Mouse (Mus musculus): ENCODE measurements around the gene Proca1. TPM values are rescaled to one million over a fixed set of nuclear protein-coding genes. Genes with fewer than 3 reads are reported as not detected.

Gene Proca1
- polyA plus RNA-seq, 1 experiment from 2014 or later, result 2.3 TPM

GRCm38 (mm10) chr11:78188331-78189233, 4.6 kb upstream of the Proca1 start, which contains the start of gene Rab34:
Gene Rab34 (plus strand): TSS chr11:78188430.
- Histone ChIP-seq H3K4me2 (replicated peaks) (peak within 1 kb of the TSS; percentile 67), H3K9ac (replicated peaks) (peak within 1 kb of the TSS; percentile 84), H3K27me3 (no peaks in the 10 kb centered on the region), H3K4me1 (peaks cover 16% of the 10 kb centered on the region), H3K27ac (replicated peaks) (peak within 1 kb of the TSS; percentile 92), H3K36me3 (peaks cover 24% of the 10 kb centered on the region), H3K9me3 (no peaks in the 10 kb centered on the region), H3K4me3 (peak within 1 kb of the TSS; percentile 71)
- ATAC-seq (ENCODE audit: low FRiP score, low read depth), result peak; percentile 81
- WGBS, result under 1% methylated on average over 71 of the region's 80 CpGs

- peak overlapping the region; percentile 71 for H3K4me3 ChIP-seq
- peak overlapping the region; percentile 67 for H3K4me2 ChIP-seq (replicated peaks)
- peak overlapping the region; percentile 92 for H3K27ac ChIP-seq (replicated peaks)
- peaks cover 19% of the 10 kb centered on the region for H3K4me1 ChIP-seq
- no peaks in the 10 kb centered on the region for H3K9me3 ChIP-seq
- ATAC-seq (ENCODE audit: low FRiP score, low read depth), result peak; percentile 87
- no peaks in the 10 kb centered on the region for H3K27me3 ChIP-seq
- under 1% methylated on average over 42 of the region's 42 CpGs for WGBS
- peaks cover 24% of the 10 kb centered on the region for H3K36me3 ChIP-seq
- peak overlapping the region; percentile 84 for H3K9ac ChIP-seq (replicated peaks)
Measured at GRCm38 (mm10) chr11:78189234-78190040, 3.8 kb upstream of the Proca1 start.

- peak overlapping the region; percentile 71 for H3K4me3 ChIP-seq
Measured at GRCm38 (mm10) chr11:78190041-78190440, 3.2 kb upstream of the Proca1 start.

GRCm38 (mm10) chr11:78194411-78195100, 1.4 kb downstream of the Proca1 start:
- no peaks in the 10 kb centered on the region for H3K9me3 ChIP-seq
- peak overlapping the region; percentile 37 for H3K4me3 ChIP-seq
- peak overlapping the region; percentile 16; the same call in 1 of the 2 replicates for H3K9ac ChIP-seq (replicated peaks)
- H3K4me1 ChIP-seq, result peaks cover 21% of the 10 kb centered on the region
- peak; percentile 48 for ATAC-seq (ENCODE audit: low FRiP score, low read depth)
- peak overlapping the region; percentile 53 for H3K4me2 ChIP-seq (replicated peaks)
- H3K27ac ChIP-seq (replicated peaks), result no peak overlapping the region
- WGBS, result 2% methylated on average over 30 of the region's 30 CpGs
- H3K27me3 ChIP-seq, result no peaks in the 10 kb centered on the region
- H3K36me3 ChIP-seq, result peaks cover 24% of the 10 kb centered on the region

More at GRCm38 (mm10) chr11:78190041-78190440, 3.2 kb upstream of the Proca1 start:
- no peak for ATAC-seq (ENCODE audit: low FRiP score, low read depth)
- peak overlapping the region; percentile 67 for H3K4me2 ChIP-seq (replicated peaks)
- WGBS, result 73% methylated on average over 6 of the region's 6 CpGs
- no peaks in the 10 kb centered on the region for H3K27me3 ChIP-seq
- peaks cover 24% of the 10 kb centered on the region for H3K36me3 ChIP-seq
- H3K27ac ChIP-seq (replicated peaks), result peak overlapping the region; percentile 92
- peaks cover 25% of the 10 kb centered on the region for H3K4me1 ChIP-seq
- no peaks in the 10 kb centered on the region for H3K9me3 ChIP-seq
- 0 out of 2 replicates have a peak overlapping the region, but pooled peaks have one; percentile 84 for H3K9ac ChIP-seq (replicated peaks)

GRCm38 (mm10) chr11:78195101-78195863, 2.1 kb downstream of the Proca1 start:
- Histone ChIP-seq H3K9me3 (no peaks in the 10 kb centered on the region), H3K36me3 (peaks cover 24% of the 10 kb centered on the region), H3K9ac (replicated peaks) (no peak overlapping the region), H3K4me1 (peaks cover 13% of the 10 kb centered on the region), H3K27ac (replicated peaks) (no peak overlapping the region), H3K4me3 (peak overlapping the region; percentile 37), H3K4me2 (replicated peaks) (peak overlapping the region; percentile 53), H3K27me3 (no peaks in the 10 kb centered on the region)
- no peak for ATAC-seq (ENCODE audit: low FRiP score, low read depth)
- WGBS, result 66% methylated on average over 23 of the region's 23 CpGs

GRCm38 (mm10) chr11:78202372-78202771, 9.2 kb downstream of the Proca1 start:
- Histone ChIP-seq H3K9me3 (no peaks in the 10 kb centered on the region), H3K9ac (replicated peaks) (no peak overlapping the region), H3K4me1 (no peaks in the 10 kb centered on the region; the same call in 1 of the 2 replicates), H3K36me3 (peaks cover 26% of the 10 kb centered on the region), H3K27me3 (no peaks in the 10 kb centered on the region), H3K4me2 (replicated peaks) (no peak overlapping the region), H3K4me3 (no peak overlapping the region), H3K27ac (replicated peaks) (no peak overlapping the region)
- 94% methylated on average over 3 of the region's 3 CpGs for WGBS
- no peak for ATAC-seq (ENCODE audit: low FRiP score, low read depth)

- ATAC-seq (ENCODE audit: low FRiP score, low read depth), result no peak
- H3K4me2 ChIP-seq (replicated peaks), result no peak overlapping the region
- no peak overlapping the region for H3K9ac ChIP-seq (replicated peaks)
- H3K27me3 ChIP-seq, result no peaks in the 10 kb centered on the region
- H3K9me3 ChIP-seq, result no peaks in the 10 kb centered on the region
- no peak overlapping the region for H3K4me3 ChIP-seq
- no peak overlapping the region for H3K27ac ChIP-seq (replicated peaks)
- H3K4me1 ChIP-seq, result no peaks in the 10 kb centered on the region; the same call in 1 of the 2 replicates
- peaks cover 46% of the 10 kb centered on the region for H3K36me3 ChIP-seq
- WGBS, result 84% methylated on average over 6 of the region's 6 CpGs
Measured at GRCm38 (mm10) chr11:78204287-78204686, 11.1 kb downstream of the Proca1 start.

GRCm38 (mm10) chr11:78205361-78206206, 12.4 kb downstream of the Proca1 start:
- ATAC-seq (ENCODE audit: low FRiP score, low read depth), result no peak
- Histone ChIP-seq H3K36me3 (peaks cover 59% of the 10 kb centered on the region), H3K27ac (replicated peaks) (peak overlapping the region; percentile 42; the same call in 1 of the 2 replicates)

GRCm38 (mm10) chr11:78207190-78207589, 14.0 kb downstream of the Proca1 start:
- ATAC-seq (ENCODE audit: low FRiP score, low read depth), result no peak
- 84% methylated on average over 7 of the region's 7 CpGs for WGBS
- Histone ChIP-seq H3K9me3 (no peaks in the 10 kb centered on the region), H3K27ac (replicated peaks) (no peak overlapping the region), H3K4me1 (no peaks in the 10 kb centered on the region; the same call in 1 of the 2 replicates), H3K27me3 (no peaks in the 10 kb centered on the region), H3K9ac (replicated peaks) (no peak overlapping the region), H3K4me3 (no peak overlapping the region), H3K36me3 (peaks cover 75% of the 10 kb centered on the region), H3K4me2 (replicated peaks) (no peak overlapping the region)

More at GRCm38 (mm10) chr11:78205361-78206206, 12.4 kb downstream of the Proca1 start:
- no peaks in the 10 kb centered on the region; the same call in 1 of the 2 replicates for H3K4me1 ChIP-seq
- H3K27me3 ChIP-seq, result no peaks in the 10 kb centered on the region
- H3K9me3 ChIP-seq, result no peaks in the 10 kb centered on the region
- H3K4me2 ChIP-seq (replicated peaks), result no peak overlapping the region
- no peak overlapping the region for H3K9ac ChIP-seq (replicated peaks)
- H3K4me3 ChIP-seq, result no peak overlapping the region
- WGBS, result 82% methylated on average over 13 of the region's 13 CpGs

GRCm38 (mm10) chr11:78209886-78210285, 16.7 kb downstream of the Proca1 start:
- WGBS, result 96% methylated on average over 6 of the region's 6 CpGs
- no peaks in the 10 kb centered on the region for H3K9me3 ChIP-seq
- H3K36me3 ChIP-seq, result peaks cover 100% of the 10 kb centered on the region
- no peak overlapping the region for H3K9ac ChIP-seq (replicated peaks)
- H3K27me3 ChIP-seq, result no peaks in the 10 kb centered on the region
- no peak overlapping the region for H3K4me3 ChIP-seq
- H3K27ac ChIP-seq (replicated peaks), result no peak overlapping the region
- ATAC-seq (ENCODE audit: low FRiP score, low read depth), result no peak
- no peaks in the 10 kb centered on the region; the same call in 1 of the 2 replicates for H3K4me1 ChIP-seq
- H3K4me2 ChIP-seq (replicated peaks), result no peak overlapping the region

Measured in midbrain, embryonic 12.5 days (tissue).